Mouse (Mus musculus) gastrocnemius, adult 18-20 months (tissue): ENCODE results near the gene Grwd1. TPM values are rescaled to one million over a fixed set of nuclear protein-coding genes. Genes with fewer than 3 reads are reported as not detected.
"Not testable (repeated sequence)": the region's sequence is repeated elsewhere in the genome, so short reads cannot be mapped to it uniquely, and the experiment has no call there.

Experiments used
- DNase-seq: peaks from one replicate; pipeline ENCODE4 v3.0.0; 2021; ENCODE audit warnings: low spot score
- long read RNA-seq, 2 experiments: library from polyadenylated mRNA; stranded (forward); transcript quantifications; one replicate each; pipeline ENCODE4 v2.0.0; 2021
- total RNA-seq, 2 experiments: library from RNA; stranded (reverse); gene quantifications; 2 replicates each; pipeline ENCODE4 v1.2.3; 2021

Gene Grwd1
- 10 to 100 TPM; 13.4 to 14.3 TPM for total RNA-seq
- long read RNA-seq, experiment 1, transcript Grwd1-201 (7 exons, 1,898 nt) = major isoform, 26 of 32 reads
- long read RNA-seq, experiment 1, partial matches to known transcripts = 3 of 32 reads
- long read RNA-seq, experiment 1, other reads (novel, unspliced or antisense) = 1 of 32 reads
- long read RNA-seq, experiment 2, transcript Grwd1-201 (7 exons, 1,898 nt) = major isoform, 38 of 40 reads
- long read RNA-seq, experiment 2, partial matches to known transcripts = 2 of 40 reads
- long read RNA-seq, experiment 2, other reads (novel, unspliced or antisense) = 0 of 40 reads

DNA sequence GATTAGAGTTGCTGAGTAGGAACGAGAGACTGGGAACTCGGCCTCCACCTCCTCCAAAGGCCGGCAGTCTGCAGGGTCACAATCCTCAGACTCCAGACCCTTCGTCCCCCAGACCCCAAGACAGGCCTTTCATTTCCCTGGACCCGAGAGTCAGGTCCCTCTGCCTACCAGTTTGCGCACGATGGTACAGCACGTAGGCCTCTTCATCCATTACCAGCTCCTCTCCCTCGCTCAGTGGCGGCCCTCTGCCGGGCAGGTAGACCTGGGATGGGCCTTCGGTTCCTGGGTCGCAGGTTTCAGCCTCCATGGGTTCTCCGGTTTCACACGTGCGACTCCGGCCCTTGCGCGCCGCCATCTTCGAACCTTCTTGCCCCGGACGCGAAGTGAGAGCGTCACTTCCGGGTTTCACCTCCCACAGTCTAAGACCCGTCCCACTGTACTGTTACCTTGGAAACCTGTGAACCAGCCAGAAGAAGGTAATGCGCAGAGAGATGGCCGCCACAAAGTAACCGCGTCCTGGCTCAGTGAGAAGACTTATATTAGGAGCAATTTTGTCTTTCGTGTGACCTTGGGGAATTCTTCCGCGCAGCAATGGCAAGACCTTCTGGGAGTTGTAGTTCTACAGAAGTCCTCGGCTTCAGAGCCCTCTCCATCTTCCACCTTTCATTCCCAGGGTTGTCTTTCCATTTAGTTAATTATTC, at the start of gene Grwd1:
Gene Grwd1, minus strand, starts transcription at position 518 of the 701 bp plus-strand sequence.
- DNase-seq = peak; percentile 87

DNA sequence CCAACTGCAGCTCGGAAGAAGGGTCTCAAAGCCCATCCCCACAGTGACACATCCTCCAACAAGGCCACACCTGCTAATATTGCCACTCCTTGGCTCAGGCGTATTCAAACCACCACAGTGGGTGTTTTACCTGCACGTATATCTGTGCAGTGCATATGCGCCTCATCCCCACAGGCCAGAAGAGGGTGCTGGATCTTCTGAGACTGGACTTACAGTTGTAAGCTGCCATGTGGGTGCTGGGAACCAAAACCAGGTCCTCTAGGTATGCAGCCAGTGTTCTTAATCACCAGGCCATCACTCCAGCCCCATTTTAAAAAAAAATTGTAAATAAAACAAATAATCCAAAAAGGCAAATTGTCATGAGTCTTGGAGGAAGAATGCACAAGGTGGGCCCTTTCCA, 49.8 kb upstream of the Grwd1 start:
- no peak for DNase-seq

DNA sequence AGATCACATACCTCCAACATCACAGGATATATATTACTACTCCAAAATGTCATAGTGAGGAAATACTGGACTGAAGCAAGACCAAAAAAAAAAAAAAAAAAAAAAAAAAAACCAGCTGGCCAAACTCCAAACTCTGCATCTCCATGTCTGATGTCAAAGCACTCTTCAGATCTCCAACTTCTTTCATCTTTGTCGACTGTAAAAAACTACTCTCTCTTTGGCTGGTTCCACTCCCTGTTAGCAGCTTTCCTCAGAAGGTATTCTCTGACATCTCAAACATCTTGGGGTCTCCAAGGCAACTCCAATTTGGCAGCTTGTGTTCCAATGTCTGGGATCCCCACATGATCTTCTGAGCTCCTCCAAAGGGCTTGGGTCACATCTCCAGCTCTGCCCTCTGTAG, 47.5 kb upstream of the Grwd1 start, which contains the start of gene Grin2d:
Gene Grin2d, minus strand, starts transcription at position 101 of the 400 bp plus-strand sequence.
- DNase-seq = not testable (repeated sequence)

DNA sequence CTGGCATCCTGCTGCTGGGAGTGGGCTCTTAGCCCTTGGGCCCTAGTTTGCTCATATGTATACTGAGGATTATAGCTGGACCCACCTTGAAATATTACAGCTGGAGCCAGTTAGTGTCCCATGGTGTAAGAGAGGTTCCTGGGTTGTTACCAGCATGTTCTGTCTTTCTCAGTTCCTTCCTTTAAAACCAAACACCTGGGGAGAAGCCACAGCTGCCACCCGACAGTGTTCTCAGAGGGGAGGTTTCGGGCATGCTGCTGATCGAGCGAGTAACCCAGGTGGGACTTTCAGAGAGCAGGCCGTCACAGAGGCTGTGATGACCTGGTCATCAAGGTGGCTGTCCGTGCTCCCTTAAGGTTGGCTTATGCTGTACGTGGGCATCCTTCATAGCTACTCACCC, 46.2 kb upstream of the Grwd1 start:
- DNase-seq = no peak

DNA sequence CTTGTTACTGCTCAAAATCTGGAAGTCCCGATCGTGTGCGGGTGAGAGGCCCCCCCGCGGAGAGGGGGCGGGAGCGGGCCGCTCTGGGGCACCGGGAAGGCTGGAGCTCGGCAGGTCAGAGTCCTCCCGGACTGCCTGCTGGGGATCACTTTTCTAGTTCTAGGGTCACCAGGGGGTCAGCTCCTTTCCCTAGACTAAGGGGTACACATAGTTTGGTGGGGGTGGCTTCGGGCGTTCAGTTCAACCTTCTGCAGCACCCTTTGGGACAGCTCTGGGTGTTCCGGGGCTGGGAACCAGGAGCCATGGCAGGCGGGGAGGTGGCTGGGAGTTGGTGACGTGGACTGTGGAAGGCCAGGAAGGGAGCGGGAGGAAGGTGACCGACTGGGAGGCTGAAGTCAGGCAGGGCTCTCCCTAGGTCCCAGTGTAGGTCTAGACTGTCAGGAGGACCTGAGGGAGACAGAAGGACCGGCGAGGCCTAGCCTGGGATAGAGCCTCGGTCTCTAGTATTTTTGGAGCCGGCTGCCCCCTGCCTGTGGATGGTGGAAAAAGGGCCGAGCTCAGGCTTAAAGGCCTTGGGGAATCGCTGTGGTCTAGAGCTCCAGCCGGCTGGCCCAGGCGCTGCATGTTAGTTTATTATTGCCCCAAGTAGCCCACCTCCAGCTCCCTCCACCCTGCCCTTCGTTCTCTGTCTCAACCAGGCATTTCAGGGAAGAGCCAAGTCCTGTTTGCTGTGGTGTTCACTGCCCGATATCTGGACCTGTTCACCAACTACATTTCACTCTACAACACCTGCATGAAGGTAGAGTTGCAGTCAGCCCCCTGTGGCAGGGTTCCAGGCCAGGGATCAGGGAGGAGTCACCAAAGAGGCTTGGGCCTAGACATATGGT, 42.6 kb upstream of the Grwd1 start:
- DNase-seq = peak; percentile 59

DNA sequence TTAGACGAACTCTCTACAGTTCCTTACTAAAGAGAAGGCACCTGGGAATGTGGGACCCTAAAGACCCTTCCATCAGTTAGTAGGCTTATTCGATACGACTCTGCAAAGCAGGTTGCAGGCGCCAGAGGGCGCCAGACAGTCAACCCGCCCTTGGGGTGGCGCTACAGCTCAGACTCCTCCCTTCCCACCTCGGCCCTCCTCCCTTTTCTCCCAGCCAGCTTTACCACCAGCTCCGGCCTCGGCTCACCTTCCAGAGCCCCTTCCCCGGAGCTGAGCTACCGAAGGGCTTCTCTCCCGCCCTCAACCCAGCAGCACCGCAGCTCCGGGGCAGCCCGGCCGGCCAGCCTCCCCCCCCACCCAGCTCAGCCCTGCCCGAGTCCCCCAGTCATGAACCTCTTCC, 41.9 kb upstream of the Grwd1 start, which contains the start of gene Kdelr1:
Gene Kdelr1, plus strand, starts transcription at position 149 of the 400 bp plus-strand sequence.
- DNase-seq = peak; percentile 92

DNA sequence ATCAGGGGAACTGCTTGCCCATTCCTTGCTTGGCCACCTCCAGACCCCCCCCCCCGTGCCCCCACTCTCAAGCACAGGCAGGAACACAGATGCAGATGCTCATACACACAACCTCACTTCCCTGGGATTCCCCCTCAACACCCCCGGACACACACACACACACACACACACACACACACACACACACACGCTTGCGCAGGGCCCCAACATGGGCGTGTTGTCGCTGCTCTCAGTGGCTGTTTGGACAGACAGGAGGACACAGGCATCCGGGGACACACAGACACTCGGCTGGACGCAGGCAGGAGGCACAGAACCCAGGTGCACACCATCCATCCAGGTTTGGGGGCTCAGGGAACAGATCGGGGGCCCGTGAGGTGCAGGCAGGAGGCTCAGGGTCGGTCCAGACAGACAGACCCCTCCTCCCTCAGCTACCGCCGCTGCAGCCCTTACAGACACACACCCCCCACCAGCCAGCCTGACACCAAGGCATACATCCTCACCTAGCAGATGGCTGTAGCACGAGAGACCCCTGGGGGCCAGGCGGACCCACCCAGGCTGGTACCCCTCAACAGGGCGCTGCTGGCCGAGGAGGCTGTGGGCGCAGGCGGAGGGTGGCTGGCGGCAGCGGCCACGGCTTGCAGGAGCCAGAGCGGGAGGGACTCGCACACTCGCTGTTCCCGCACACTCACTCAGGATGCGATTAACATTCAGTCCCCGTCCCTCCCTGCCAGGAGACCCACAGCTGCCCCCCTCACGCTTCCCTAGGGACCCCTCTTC, 39.7 kb upstream of the Grwd1 start:
- no peak for DNase-seq

DNA sequence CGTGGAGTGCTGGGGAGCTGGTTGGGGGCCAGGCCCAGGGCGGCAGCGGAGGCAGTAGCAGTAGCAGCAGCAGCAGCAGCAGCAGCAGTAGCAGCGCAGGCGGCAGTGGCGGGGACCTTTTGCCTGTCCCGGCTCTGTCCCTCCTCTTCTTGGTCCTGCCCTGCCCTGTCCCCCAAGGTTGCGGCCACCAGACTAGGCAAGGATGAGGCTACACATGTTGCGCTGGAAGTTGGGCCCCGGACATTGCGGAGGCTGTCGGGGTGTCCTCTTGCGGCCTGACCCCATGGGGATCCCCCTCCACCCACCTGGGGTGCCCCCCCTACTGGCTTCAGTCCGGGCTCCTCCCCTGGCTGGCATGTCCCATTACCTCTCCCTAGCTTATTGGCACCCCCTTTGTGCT, 39.0 kb upstream of the Grwd1 start:
- no peak for DNase-seq

DNA sequence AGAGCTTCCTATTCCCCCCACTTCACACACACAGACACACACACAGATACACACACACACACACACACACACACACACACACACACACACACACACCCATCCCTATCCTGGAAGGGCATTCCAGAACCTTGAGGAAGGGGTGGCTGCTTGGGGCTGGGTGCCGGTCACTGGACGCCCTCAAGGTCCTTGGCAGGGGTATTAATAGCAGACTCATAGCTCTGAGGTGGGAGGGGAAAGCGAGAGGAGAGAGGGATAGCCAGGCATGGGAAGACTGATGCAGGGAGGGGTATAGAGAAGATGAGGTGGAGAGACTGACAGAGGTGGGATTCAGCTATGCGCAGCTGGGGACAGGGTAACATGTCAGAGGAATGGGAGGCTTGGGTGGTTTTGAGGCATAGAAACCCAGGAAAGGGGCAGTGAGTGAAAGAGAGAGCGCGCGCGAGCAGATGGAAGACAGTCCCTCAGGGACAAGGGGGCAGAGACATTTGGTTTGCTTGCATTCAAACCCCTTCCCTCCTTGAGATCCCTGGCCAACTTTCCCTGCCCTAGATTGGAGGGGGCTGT, 38.4 kb upstream of the Grwd1 start:
- no peak for DNase-seq

DNA sequence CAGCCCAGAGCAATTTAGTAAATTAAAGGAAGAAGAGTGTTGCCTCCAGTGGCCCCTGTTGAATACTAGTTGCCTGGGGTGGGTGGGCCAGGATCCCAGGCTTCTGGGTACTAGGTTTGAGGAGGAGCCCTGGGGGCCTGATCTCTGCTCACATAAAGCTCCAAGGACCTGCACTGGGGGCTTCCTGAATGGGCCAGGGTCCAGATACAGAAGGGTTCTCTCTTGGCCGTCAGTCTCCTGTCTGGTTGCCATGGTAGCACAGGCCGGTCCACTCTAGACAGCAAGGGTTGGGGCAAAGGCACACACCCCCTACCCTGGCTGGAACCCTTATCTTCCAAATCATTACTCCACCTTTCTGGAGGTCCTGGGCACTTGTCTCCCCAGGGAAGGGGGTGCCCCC, 37.1 kb upstream of the Grwd1 start:
- no peak for DNase-seq

DNA sequence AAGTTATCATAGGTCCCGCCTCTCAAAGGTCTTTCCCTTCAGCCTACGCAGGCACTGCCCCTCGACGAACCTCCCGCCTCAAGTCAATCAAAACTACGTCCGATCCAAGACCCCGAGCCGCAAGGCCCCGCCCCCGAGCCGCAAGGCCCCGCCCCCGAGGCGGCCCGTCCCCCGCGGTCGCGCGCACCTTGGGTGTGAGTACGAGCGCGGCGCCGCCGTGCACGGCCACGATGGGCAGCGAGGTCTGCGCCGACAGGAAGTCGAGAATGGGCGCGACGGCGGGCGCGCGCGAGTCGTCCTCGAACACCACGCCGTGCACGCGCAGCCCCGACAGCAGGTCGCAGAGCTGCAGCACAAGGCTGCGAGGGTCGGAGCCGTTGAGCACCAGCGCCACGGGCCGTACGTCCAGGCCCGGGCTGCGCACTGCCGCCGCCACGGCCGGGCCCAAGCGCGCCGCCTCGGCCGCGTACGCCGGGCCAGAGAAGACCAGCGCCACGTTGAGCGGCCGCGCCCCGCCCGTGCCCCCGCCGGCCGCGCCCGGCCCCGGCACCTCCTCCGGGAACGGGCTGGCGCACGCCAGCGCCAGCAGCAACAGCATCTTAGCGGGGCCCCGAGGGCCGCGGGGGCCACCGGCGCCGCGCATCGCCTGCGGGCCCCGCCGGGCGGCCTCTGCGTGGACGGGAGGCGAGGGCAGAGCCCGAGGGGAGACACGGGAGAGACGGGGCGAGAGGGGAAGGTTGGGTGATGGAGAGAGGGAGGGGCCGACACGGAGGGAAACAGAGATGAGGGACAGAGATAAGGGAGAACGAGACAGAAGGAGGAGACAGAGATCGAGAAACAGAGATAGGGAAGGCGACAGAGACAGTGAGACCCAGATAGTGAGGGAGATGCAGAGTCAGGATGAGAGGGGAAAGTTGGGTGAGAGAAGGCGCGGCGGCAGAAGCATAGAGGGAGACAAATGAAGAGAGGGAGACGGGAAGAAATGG, 35.5 kb upstream of the Grwd1 start:
- DNase-seq = peak; percentile 88

DNA sequence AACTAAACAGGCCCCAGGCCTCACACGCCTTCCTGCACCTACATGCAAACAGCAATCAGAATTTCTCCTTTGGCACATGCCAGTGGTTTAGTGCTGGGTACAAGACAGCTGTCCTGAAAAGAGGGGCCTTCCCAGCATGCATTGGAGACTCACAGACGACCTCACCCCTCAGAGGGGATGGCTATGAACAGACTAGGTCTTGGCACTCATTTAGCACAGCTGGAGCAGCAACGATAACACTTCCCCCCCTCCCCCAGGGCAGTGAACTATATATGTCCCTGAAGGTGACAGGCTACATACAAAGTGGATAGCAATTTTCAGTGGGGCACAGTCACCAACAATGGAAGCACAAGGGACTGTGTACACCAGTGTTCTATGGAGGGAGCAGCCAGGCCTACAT, 33.7 kb upstream of the Grwd1 start:
- no peak for DNase-seq

DNA sequence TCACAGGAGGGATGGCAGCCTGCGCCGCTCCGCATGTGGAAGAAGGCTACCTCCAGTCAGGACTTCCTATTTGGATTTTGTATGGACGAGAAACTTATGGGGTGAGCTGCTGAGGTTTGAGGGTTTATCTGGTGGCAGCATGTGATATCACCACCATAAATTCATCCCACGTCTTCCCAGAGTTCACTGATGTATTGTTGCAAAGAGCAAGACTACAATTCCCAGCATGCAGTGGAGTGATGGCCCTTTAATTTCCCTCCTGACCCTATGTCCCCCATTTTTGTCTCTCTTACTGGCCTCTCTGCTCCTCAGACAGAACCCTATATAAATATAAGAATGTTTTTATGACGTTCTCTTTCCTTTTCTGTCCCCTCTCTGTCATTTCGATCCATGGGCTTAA, 32.1 kb upstream of the Grwd1 start:
- no peak for DNase-seq

DNA sequence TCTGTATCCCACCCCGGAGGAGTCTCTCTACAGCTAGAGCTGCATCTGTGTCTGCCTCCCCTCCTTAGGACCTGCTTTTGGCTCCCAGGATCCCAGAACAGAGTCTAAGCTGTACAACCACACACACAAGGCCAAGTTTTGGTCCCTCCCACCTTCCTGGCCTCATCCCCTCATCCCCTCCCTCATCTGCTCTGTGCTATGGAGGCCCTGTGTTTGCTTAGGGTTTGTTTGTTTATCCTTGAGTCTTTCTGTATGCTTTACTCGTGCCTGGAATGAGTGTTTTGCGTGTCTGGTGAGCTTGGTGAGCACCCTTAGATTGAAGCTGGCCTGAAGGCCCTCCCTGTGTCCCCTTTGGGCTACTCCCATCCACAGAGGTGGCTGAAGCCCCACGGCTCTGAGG, 28.3 kb upstream of the Grwd1 start:
- no peak for DNase-seq

DNA sequence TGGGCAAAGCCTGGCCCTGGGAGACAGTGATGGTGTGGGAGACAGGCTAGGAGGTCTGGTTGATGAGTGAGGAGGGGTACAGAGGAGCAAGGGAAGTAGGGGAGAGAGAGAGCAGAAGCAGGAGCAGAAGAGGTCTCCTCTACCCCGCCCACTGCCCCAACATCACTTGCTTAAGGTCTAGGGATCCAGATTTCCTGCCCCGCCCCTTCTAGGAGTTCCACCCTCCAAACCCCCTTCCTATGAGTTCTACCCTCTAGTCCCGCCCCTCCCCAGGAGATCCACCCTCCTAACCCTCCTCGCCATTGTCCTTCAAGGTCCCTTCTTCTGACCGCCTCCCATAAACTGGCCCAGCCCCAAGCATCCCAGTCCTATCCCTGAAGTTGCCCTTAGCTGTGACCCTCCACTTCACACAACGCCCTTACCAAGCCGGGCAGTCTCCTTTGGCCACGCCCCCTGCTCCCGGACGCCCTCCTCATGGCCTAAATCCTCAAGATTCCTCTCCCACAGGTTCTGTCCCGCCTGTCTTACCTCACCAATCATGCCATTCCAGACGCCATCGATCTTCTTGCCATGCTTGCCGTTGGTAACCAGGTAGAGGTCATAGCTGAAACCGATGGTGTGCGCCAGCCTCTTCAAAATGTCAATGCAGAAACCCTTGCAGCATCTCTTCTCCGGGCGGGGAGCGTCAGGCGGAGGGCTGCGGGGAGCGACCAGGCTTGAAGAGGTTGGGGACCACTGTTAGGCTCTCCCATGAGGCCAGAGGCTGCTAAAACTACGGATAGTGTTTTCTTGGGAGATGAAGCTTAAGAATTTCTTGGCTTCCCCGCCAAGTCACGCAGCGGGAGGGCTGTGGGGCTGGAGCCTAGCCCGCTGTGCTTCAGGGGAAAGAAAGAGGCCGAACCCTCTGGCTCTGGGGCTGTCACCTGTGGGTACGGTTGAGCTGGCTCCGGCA, 26.5 kb upstream of the Grwd1 start:
- DNase-seq = no peak

DNA sequence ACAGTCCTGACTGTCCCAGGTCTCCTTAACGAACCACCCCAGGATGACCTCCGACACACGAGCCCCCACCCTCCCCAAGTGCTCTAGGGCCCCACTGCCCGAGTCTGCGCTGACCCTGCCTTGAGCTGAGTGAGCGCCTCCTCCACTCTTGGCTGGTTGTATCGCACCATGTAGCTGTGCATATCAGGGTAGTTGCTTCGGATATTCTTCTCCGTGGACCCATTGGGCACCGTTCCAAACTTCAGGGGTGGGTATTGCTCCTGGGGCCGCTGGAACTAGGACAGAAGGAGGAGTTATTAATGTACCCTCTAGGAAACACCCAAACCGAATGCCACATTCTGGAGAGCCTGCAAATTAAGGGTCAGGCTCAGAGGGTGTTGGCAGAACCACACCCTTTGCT, 22.3 kb upstream of the Grwd1 start:
- DNase-seq = no peak

DNA sequence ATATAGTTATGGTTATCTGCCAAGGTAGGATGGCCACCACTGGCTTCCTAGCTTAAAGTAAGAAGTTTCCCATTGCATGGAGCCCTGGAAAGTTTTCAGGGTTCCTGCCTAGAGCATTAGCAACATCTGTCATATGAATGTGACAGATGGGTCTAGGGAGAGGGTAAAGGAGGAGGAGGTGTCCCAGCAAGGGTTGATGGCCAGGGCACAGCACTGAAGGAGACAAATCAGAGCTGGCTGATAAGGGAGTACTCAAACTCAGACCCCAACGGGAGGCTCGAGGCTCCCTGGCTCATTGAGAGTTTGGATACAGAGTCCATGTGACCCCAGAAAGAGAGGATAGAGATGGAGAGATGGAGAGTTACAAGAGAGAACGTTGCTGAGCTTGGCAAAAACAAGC, 19.9 kb upstream of the Grwd1 start:
- no peak for DNase-seq

DNA sequence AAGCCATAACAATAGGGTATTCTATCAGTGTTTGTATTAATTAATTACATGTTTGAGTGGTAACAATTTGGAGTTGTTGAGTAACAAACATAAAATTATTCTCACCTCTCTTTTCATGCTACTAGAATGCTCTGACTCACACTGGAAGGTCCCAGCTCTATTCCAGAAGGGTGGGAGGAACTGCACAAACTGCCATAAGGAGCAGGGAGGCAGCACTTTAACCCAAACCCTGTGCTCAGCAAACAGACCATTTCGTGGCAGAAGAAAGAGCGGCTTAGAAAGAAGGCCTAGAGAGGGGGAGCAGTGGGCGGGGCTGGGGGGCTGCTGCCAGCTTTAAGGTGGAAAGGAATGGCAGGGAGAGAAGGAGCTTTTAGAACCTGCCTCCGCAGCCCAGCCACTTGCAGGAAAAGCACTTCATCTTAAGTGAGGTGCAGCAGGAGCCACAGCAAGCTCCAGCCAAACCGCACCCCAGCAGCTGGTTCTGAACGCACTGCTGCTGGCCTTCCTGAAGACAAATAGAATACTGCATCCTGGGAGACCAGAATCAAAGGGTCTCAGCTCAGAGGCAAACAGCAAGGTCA, 17.8 kb upstream of the Grwd1 start:
- DNase-seq = no peak
